Mouse (Mus musculus) lung, embryonic 14.5 days (tissue): ENCODE data around the gene Cog5. TPM values are rescaled to one million over a fixed set of nuclear protein-coding genes. Genes with fewer than 3 reads are reported as not detected.

Experiments
- ATAC-seq: fragments of 200-750 bp; cut with Nextera tagmentation; 2 replicates; pipeline ENCODE4 v1.8.0; 2017; ENCODE audit warnings: mild to moderate bottlenecking, moderate TSS enrichment, moderate library complexity; ENCODE audit not compliant: insufficient read depth
- DNase-seq: peaks from one replicate; pipeline ENCODE4 v3.0.0-alpha.2; 2015
- H3K27ac ChIP-seq: fragments of 300-500 bp; sonication (generic); 2 replicates; pipeline ENCODE4 v1.5.1; 2014; ENCODE audit warnings: low read depth, mild to moderate bottlenecking, moderate library complexity
- H3K27me3 ChIP-seq: fragments of 300-500 bp; sonication (generic); 2 replicates; pipeline ENCODE4 v1.6.1; 2014; ENCODE audit warnings: low read length, control low read depth; ENCODE audit not compliant: insufficient read depth
- H3K36me3 ChIP-seq: fragments of 300-500 bp; sonication (generic); 2 replicates; pipeline ENCODE4 v1.6.1; 2014; ENCODE audit warnings: control low read depth; ENCODE audit not compliant: insufficient read depth
- H3K4me1 ChIP-seq: fragments of 300-500 bp; sonication (generic); 2 replicates; pipeline ENCODE4 v1.6.1; 2014; ENCODE audit warnings: antibody characterized with exemption, control low read depth; ENCODE audit not compliant: insufficient read depth
- H3K4me2 ChIP-seq: fragments of 300-500 bp; sonication (generic); 2 replicates; pipeline ENCODE4 v1.6.1; 2014; ENCODE audit warnings: mild to moderate bottlenecking
- H3K4me3 ChIP-seq: fragments of 300-500 bp; sonication (generic); 2 replicates; pipeline ENCODE4 v1.5.1; 2014; ENCODE audit warnings: low read depth, low read length
- H3K9ac ChIP-seq: fragments of 300-500 bp; sonication (generic); 2 replicates; pipeline ENCODE4 v1.6.1; 2014
- H3K9me3 ChIP-seq: fragments of 300-500 bp; sonication (generic); 2 replicates; pipeline ENCODE4 v1.6.1; 2016; ENCODE audit warnings: low read depth, low read length, control low read depth
- CTCF ChIP-seq: IDR thresholded peaks from 2 replicates; pipeline ENCODE4 v1.5.1; 2016; ENCODE audit warnings: antibody characterized with exemption, low read depth
- WGBS: fragments of 180-500 bp; shearing (Covaris S2); extraction: QIAGEN DNeasy Blood & Tissue Kit; methylation state at CpG from one replicate; pipeline ENCODE4 v1.1.7; 2014; 5-methylcytosine and 5-hydroxymethylcytosine counted together
- polyA plus RNA-seq: library from polyadenylated mRNA; unstranded; fragments of >200 nt; fragmentation: Nextera tagmentation; extraction: Ambion mirVana; gene quantifications from 2 replicates; pipeline ENCODE4 v1.2.1, GENCODE M21; 2014

Gene Cog5
- polyA plus RNA-seq, 1 experiment from 2014 or later: 34.0 TPM

DNA sequence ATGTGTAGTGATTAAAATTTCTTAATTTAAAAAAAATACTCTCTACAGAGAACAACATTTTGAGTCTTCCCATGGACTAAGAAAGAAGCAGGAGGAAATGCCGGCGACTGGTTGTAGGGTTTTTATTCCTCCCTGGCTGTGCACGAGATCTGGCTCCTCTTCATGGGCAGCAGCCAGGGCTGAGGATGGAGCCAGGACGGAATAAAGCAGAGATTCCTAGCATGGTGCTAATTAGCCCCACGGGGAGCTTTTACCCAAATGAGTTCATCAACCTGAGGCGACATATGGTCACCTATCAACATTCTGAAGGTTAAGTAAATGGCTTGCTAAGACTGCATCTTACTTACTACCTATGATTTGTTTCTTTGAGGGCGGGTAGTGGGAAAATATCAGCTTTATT, 328.6 kb downstream of the Cog5 start:
- H3K9me3 ChIP-seq: no peaks in the 10 kb centered on the region
- ATAC-seq (no peak), DNase-seq (no peak)
- no peak for TF ChIP-seq CTCF
- no peaks in the 10 kb centered on the region for H3K27me3 ChIP-seq
- H3K9ac ChIP-seq: no peak overlapping the region
- no peak overlapping the region for H3K4me3 ChIP-seq
- no peak overlapping the region for H3K27ac ChIP-seq
- WGBS: 66% methylated on average over 7 of the region's 7 CpGs
- H3K36me3 ChIP-seq: peaks cover 4% of the 10 kb centered on the region; the same call in 1 of the 2 replicates
- no peaks in the 10 kb centered on the region for H3K4me1 ChIP-seq
- no peak overlapping the region for H3K4me2 ChIP-seq

- TF ChIP-seq CTCF: no peak
- no peaks in the 10 kb centered on the region for H3K27me3 ChIP-seq
- no peak for ATAC-seq
- no peak overlapping the region for H3K4me3 ChIP-seq
- no peak for DNase-seq
- no peaks in the 10 kb centered on the region for H3K4me1 ChIP-seq
- no peak overlapping the region for H3K4me2 ChIP-seq
- H3K9ac ChIP-seq: no peak overlapping the region
- no peaks in the 10 kb centered on the region for H3K9me3 ChIP-seq
- H3K27ac ChIP-seq: no peak overlapping the region
- WGBS: 69% methylated on average over 6 of the region's 6 CpGs
- peaks cover 4% of the 10 kb centered on the region; the same call in 1 of the 2 replicates for H3K36me3 ChIP-seq
These were observed 329.1 kb downstream of the Cog5 start for GRCm38 (mm10) chr12:31983769-31984168.

DNA sequence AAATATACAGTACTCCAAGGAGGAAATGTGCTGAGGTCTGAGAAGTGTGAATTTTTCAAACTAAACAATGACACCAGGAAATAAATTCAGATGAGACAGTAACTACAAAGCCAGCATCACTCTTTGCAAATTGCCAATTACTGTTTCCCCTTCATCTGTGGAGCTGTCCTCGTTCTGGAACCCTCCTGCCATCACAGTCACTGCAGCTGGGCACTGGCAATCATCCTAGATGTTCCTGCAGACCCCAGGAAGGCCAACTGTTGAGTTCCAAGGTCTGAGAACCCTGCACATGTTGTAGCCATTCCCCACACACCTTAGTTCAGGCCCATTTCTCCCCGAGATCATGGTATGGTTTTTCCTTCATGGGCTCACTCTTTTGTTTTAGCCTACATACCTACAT, 329.5 kb downstream of the Cog5 start:
- WGBS: 63% methylated on average over 2 of the region's 2 CpGs
- Histone ChIP-seq H3K4me2 (no peak overlapping the region), H3K36me3 (peaks cover 4% of the 10 kb centered on the region; the same call in 1 of the 2 replicates), H3K27me3 (no peaks in the 10 kb centered on the region), H3K9me3 (no peaks in the 10 kb centered on the region), H3K9ac (no peak overlapping the region), H3K4me1 (no peaks in the 10 kb centered on the region), H3K4me3 (no peak overlapping the region), H3K27ac (no peak overlapping the region)
- TF ChIP-seq CTCF: no peak
- DNase-seq: no peak
- ATAC-seq: no peak

DNA sequence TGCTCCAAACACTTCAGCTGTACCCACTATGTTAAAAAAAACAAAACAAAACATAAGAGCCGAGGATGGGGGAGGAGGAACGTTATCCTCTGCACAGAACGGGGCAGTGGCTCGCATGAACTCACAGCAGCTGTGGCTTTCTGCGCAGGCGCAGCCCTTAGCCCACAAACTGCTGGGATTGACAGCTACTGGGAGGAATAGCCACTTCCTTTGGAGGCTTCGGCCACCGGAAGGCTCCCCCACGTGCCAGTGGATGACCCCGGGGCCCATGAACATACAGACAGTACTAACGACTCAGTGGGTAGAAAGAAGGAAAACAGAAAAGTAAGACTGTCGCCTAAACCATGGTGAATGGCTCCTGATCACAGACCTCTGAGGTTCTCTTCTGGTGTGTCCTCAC, 330.0 kb downstream of the Cog5 start:
- 59% methylated on average over 12 of the region's 12 CpGs for WGBS
- no peak overlapping the region for H3K4me2 ChIP-seq
- H3K9ac ChIP-seq: no peak overlapping the region
- no peaks in the 10 kb centered on the region for H3K4me1 ChIP-seq
- H3K9me3 ChIP-seq: no peaks in the 10 kb centered on the region
- no peak overlapping the region for H3K27ac ChIP-seq
- peaks cover 4% of the 10 kb centered on the region; the same call in 1 of the 2 replicates for H3K36me3 ChIP-seq
- no peak overlapping the region for H3K4me3 ChIP-seq
- no peaks in the 10 kb centered on the region for H3K27me3 ChIP-seq
- no peak for TF ChIP-seq CTCF
- peak; percentile 13 for DNase-seq
- ATAC-seq: no peak

DNA sequence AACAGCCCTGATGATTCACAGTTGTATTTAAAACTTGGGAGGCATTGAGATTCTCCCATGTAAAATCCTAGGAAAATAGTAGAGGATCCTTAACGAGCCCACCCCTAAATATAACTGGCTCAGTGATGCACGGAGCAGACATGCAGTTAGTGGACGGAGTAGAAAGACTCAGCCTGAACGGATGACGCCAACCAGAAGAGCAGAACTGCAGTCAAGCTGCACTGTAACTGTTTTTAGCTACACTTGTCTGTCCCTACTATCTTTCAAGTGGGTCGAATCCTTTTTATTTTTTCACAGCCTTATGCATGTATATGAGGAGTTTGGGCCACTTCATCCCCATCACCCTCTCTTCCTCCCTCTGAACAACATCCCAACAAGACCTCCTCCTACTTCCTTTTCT, 331.1 kb downstream of the Cog5 start:
- no peak for TF ChIP-seq CTCF
- WGBS: 94% methylated on average over 6 of the region's 6 CpGs

DNA sequence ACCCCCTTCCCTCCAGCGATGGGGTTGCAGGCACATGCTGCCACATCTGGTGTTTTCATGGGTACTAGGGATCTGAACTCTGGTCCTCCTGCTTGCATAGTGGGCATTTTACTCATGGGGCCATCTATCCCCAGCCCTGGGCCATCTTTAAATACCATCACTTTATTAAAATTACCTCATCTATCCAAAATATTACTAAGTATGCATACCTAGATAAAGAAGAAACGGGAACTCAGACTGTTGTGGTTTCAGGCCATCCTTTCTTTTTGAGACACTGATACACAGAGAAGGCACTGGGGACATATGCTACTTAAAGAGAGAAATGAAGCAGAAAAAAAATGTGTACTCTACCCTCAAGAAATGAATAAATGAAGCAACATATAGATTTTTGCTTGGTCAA, 331.8 kb downstream of the Cog5 start:
- Histone ChIP-seq H3K27me3 (no peaks in the 10 kb centered on the region), H3K4me1 (no peaks in the 10 kb centered on the region), H3K4me2 (no peak overlapping the region), H3K36me3 (peaks cover 4% of the 10 kb centered on the region; the same call in 1 of the 2 replicates), H3K4me3 (no peak overlapping the region), H3K9me3 (no peaks in the 10 kb centered on the region), H3K9ac (no peak overlapping the region), H3K27ac (no peak overlapping the region)
- 91% methylated on average over 2 of the region's 2 CpGs for WGBS
- no peak for DNase-seq
- ATAC-seq: no peak
- no peak for TF ChIP-seq CTCF

More for the DNA sequence above, 331.1 kb downstream of the Cog5 start:
- H3K4me3 ChIP-seq: no peak overlapping the region
- ATAC-seq (no peak), DNase-seq (no peak)
- H3K4me2 ChIP-seq: no peak overlapping the region
- H3K27ac ChIP-seq: no peak overlapping the region
- no peaks in the 10 kb centered on the region for H3K9me3 ChIP-seq
- H3K4me1 ChIP-seq: no peaks in the 10 kb centered on the region
- H3K27me3 ChIP-seq: no peaks in the 10 kb centered on the region
- no peak overlapping the region for H3K9ac ChIP-seq
- H3K36me3 ChIP-seq: peaks cover 4% of the 10 kb centered on the region; the same call in 1 of the 2 replicates

Other genes starting within 250 kb of the Cog5 start
- gene Cbll1, start 155.3 kb upstream of the Cog5 start, polyA plus RNA-seq: 19.5 and 21.1 TPM in 2 replicates
- not detected in 2 replicates for gene Slc26a4, start 94.9 kb upstream of the Cog5 start, polyA plus RNA-seq
- gene Bcap29, start 20.2 kb upstream of the Cog5 start, polyA plus RNA-seq: 33.5 and 33.9 TPM in 2 replicates
- gene Dus4l, start within 50 bp of the Cog5 start, polyA plus RNA-seq: 12.1 and 13.6 TPM in 2 replicates
- 0.51 and 0.54 TPM in 2 replicates for gene Gpr22, start 59.1 kb downstream of the Cog5 start, polyA plus RNA-seq